Mouse (Mus musculus): ENCODE measurements around the gene Zfp185.
"Not testable (repeated sequence)": the region's sequence is repeated elsewhere in the genome, so short reads cannot be mapped to it uniquely, and the experiment has no call there.

The Zfp185 gene

DNA sequence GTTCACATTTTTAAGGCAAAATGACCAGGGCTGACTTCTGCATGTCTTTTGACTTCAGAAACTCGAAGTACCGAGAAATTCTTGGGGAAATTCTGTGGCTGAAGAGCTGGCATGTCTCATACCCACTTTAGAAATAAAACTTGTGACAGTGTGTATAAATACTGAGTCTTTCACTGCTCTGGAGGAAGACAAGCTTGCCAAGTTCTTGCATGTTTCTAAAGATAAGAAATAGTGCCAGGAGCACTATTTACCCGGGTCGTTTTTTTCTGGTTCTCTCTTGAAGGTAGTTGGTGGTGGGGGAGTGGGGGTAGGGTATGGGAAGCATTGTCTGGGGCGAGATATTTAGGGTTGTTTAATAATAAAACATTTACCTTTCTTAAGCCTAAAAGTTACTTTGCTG, 75.2 kb downstream of the Zfp185 start:
- DNase-seq (ENCODE audit: low spot score) = no peak

- DNase-seq (ENCODE audit: low spot score) = peak; percentile 31
Observed at GRCm38 (mm10) chrX:73063512-73064414, 76.6 kb downstream of the Zfp185 start.

GRCm38 (mm10) chrX:73064415-73064793, 77.3 kb downstream of the Zfp185 start, which contains the start of gene Pnma3:
Gene Pnma3, plus strand, starts transcription at chrX:73064787.
- DNase-seq (ENCODE audit: low spot score) = no peak

- DNase-seq (ENCODE audit: low spot score) = not testable (repeated sequence)
Observed at GRCm38 (mm10) chrX:73066765-73067312, 79.7 kb downstream of the Zfp185 start.

All from embryo, embryonic 10 days (tissue).